Mouse (Mus musculus): ENCODE measurements around the gene Asdurf.

DNA sequence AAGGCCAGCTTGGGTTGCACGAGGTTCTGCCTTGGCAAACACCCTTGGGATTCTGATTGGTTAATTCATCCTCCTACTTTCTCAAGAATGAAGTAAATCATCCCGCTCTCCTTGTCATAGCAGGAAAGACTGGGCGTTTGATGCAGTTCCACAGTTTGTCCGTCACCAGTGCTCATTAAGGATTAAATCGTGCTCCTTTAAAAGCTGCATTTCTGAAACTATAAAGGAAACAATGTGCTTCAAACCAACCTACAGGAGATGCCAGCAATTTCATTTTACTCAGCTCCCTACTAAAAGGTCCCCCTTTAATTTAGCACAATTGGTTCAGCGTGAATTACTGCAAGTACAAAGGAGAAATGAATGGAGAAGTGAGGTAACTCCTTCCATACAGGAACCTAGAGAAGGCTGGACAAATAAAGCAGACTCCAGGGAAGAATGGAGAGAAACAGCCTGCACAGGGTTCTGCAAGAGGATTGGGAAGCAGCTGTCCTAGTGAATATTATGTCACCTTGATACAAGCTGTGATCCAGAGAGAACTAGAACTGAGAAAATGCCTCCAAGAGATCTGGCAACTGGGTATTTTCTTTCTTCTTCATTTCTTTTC lies 31.8 kb upstream of the Asdurf start:
- TF ChIP-seq USF1 (IDR thresholded peaks at IDR 0.05; ENCODE audit: low read depth) (no peak), POLR2A (IDR thresholded peaks at IDR 0.05; ENCODE audit: insufficient read length, low read depth) (no peak), SRF (IDR thresholded peaks at IDR 0.05; ENCODE audit: control insufficient read depth, insufficient read length, low read depth) (no peak), MAX (IDR thresholded peaks at IDR 0.05; ENCODE audit: low read depth) (no peak), E2F4 (IDR thresholded peaks at IDR 0.05; ENCODE audit: insufficient read depth) (no peak), MYOG (IDR thresholded peaks at IDR 0.05; ENCODE audit: control insufficient read depth in 1 of 3, insufficient read depth in 1 of 3, insufficient read length in 2 of 3, low read depth in 2 of 3) (no peak), CEBPB (IDR thresholded peaks at IDR 0.05; ENCODE audit: insufficient read depth, poor library complexity, severe bottlenecking) (no peak)
